Mouse (Mus musculus) frontal cortex, adult (tissue): ENCODE results near the gene Extl1.

Experiments used
- ATAC-seq: cut with Nextera tagmentation; 2 replicates; pipeline ENCODE4 v1.9.2; 2017; ENCODE audit warnings: mild to moderate bottlenecking, moderate library complexity, mixed read lengths; ENCODE audit not compliant: low TSS enrichment

Extl1 gene

DNA sequence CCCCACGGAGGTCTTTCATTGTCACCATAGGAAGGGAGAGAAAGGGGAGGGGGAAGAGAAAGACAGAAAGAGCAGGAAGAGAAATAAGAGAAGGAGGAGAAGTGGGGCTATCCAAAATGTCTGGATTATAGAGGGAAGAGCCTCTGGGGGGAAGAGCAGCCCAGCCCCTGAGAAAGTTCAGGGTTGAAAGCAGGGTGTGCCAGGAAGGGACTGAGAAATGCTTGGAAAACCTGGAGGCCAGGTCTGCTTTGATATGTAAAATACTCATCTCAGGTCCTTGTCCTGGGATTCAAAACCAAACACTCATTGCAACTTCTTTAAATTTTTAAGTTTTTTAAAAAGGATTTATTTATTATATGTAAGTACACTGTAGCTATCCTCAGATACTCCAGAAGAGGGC is 8.0 kb upstream of the Extl1 start:
- no peak for ATAC-seq

DNA sequence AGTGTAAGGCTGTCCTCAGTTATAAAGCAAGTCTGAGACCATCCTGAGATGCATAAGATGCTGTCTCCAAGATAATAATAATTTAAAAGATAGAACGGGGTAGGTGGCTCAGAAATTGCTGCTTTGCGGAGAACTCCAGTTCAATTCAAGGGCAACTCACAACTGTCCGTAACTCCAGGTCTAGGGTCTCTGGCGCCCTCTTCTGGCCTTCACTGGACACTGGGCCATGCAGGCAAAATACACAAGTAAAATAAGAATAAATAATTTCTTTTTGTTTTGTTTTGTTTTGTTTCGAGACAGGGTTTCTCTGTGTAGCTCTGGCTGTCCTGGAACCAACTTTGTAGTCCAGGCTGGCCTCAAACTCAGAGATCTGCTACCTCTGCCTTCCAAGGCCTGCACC is 4.7 kb upstream of the Extl1 start:
- ATAC-seq = no peak

- ATAC-seq = no peak; the same call in 1 of the 2 replicates
Measured at GRCm38 (mm10) chr4:134387268-134387667, 3.6 kb upstream of the Extl1 start.

DNA sequence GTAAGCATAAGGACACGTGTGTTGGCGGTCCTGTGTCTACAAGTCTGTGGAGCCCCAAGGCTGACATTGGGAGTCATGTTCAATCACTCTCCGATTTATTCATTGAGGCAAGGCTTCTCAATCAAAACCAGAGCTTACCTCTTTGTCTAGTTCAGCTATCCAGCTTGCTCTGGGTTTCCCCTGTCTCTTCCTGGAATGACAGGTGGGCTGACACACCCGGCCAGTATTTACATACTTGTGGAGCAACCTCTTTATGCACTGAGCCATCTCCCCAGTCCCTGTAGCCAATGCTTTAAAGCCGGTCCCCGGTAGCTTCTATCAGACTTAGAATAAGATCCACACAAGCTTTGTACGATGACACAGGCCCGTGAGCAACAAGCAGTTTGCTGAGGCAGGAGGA is 4.1 kb downstream of the Extl1 start:
- no peak for ATAC-seq

GRCm38 (mm10) chr4:134378089-134378615 is 5.5 kb downstream of the Extl1 start:
- no peak for ATAC-seq

DNA sequence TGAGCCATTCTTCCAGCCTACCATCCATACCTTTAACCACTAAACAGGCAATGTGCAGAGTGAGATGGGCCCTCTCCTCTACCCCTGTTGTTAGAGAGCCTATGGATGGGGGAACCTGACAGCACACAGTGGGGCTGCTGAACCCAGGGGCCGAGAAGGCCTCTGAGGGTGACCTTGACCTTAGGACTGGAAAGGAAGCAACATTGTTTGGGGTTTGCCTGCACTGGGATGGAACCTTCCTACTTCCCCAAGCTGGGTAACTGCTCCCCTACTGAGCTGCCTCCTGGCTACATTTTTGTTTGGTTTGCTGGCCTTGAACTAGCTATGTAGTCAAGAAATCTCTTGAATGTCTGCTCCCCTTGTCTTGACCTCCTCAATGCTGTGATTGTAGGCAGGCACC is 9.3 kb downstream of the Extl1 start:
- ATAC-seq = no peak

DNA sequence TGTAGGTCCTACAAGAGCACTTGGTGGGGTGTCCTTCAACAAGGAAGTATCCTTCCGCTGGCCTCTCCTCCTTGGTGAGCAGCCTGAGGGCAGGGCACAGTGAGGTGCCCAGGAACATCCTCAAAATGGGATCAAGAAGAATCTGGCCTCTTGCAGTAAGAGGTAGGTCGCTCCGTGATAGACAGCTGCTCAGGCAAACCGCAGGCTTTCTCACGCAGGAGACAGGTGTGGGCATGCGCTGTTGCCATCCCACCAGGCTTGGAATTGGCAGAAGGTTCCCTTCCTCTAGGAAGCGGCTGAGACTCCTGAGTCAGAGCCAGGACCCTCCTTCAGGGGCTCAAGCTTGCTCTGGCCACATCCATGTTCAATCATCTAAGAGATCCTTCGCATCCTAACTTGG is 10.4 kb downstream of the Extl1 start:
- ATAC-seq = no peak

DNA sequence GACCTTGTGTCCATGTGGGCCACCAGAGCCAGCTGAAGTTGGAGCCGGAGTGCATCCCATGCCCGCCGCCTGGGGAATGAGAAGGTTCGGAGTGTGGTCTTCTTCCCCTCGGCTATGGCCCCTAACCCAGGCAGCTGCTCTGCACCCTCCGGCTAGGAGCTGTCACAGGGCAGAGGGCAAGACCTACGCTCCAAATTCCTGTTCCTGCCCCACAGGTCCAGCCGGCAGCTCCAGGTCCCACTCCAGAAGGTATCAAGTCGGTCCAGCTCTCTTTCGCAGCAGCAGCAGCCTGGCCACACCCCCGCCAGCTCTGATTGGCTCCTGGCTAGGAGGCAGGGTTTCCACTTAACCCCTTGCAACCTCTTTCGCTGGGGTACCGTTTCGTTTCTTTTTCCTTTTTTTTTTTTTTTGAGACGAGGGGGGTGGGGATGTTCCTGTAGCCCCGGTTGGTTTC is 11.3 kb downstream of the Extl1 start:
- ATAC-seq = peak; percentile 71

DNA sequence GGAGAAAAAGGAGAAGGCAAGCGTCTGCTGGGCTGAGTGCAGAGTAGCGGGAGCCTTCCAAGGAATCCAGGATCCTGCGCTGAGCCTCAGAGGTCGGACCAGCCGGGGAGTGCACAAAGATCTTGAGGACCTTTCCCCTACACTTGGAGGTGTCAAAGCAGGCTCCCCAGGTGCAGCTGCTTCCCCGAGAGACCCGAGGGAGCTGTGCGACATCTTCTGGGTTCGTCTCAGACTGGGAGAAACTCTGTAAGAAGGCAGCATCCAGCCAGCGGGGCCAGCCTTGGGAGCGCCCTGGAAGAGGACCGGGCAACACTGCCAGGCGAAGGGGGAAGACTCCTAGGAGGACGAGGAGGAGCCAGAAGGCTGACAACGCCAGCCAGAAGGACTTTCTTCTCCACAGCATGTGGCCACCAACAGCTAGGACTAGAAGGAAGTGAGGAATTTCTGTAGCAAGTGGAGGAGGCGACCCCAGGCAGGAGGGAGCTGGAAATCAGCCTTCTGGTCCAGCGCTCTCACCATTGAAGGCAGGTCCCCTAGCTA is 12.3 kb downstream of the Extl1 start:
- ATAC-seq = 0 out of 2 replicates have a peak, but pooled peaks have one; percentile 10

- ATAC-seq = peak; percentile 57
Measured at GRCm38 (mm10) chr4:134370649-134371221, 12.9 kb downstream of the Extl1 start.

GRCm38 (mm10) chr4:134365280-134365679 is 18.4 kb downstream of the Extl1 start:
- no peak for ATAC-seq

DNA sequence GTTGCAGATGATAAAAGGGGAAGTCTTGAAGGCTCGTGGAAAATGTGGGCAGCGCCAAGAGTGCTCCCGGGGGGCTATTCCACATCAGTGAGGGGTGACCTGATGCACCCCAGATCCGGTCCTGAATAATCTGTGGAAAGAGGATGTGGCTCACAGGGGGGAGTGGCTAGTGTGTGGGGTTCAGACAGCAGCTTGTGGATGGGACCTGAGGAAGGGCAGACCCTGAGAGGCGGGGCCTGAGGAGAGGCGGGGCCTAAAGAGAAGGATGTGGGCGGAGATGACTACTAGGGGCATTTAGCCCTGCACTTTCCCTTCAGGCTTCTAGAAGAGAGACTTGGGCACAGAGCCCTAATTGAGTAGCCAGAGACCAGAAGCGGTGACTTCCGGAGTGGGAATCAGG is 21.1 kb downstream of the Extl1 start:
- ATAC-seq = no peak

- no peak for ATAC-seq
Measured at GRCm38 (mm10) chr4:134362124-134362523, 21.5 kb downstream of the Extl1 start.

DNA sequence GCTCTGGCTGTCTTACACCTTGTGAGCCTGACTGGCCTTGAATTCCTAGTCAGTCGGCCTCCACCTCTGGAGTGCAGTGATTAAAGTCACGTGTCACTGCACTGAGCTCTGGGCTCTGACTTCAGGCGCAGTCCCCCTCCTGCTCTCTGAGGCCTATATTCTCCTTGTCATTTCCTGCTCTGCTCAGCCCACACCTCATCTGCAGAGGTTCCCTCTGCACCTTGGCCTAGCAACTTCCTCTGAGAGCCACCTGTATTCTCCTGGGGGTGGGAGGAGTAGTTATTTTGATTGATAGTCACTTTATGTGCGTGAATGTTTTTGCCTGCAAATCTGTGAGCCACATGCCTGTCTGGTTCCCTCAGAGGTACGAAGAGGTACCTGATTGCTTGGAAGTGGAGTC is 22.4 kb downstream of the Extl1 start:
- no peak for ATAC-seq

DNA sequence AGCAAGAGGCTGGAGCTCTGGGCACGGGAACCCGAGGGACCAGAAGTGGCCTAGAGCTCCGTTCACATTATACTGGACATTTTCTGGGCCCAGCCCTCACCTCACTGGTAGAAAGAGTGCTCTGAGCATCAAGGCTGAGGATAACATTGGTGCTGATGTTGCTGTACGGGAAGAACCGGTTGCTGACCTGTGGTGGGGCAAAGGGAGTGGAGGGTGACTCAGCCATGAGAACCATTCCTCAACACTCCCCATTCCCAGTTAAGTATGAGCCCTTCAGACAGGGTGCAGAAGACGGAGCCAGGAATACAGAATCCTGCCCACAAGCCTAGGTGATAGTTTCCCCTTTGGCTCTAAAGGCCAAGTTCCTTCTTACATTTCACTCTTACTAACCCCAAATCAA is 24.0 kb downstream of the Extl1 start:
- ATAC-seq = no peak

DNA sequence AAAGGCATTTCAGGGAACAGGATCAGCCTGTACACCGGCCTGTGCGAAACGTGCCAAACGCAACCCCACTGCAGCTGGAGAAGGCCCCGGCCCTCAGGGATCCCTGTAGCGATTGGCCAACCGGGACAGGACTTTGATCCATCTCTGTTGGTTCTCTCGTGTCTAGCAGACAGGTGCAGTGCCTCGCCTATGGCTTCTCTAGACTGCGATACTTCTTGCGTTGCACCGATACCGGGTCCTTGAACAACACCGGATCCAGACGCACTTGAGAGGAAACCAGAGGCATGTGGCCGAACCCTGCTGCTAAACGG is 26.2 kb downstream of the Extl1 start:
- ATAC-seq = no peak

DNA sequence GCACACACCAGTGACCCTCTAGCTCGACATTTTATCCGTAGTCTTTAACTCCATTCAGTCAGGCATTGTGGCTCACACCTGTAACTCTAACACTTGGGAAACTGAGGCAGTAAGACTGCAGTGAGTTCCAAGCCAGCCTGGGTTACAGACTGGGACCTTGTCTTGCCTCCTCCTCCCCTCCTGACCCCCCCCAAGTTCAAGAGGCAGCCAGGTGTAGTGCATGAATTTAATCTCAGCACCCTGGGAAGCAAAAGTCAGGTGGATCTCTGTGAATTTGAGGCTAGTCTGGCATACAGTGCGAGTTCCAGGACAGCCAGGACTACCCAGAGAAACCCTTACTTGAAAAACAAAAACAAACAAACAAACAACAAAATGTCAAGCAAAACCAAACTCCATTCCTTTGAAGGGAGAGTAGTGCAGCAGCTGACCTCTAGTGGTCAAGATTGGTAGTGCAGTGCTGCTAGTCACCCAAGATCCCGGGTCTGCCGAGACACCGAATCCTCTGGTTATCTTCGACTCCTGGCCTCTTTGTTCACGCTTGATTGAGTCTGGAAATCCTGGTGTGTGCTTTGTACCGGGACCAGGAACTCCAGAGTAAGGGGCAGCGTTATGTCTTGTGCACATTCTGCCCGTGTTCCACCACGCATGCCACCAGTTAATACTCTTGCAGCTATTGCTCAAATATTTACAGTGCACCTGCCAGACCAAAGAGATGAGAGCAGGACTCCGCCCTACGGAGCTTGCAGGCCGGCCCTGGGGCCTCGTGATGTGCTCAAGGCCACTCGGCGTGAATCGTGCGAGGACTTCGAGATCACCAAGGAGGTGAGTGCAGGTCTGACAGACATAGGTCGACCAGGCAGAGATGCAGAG is 26.8 kb downstream of the Extl1 start:
- peak; percentile 48; the same call in 1 of the 2 replicates for ATAC-seq

DNA sequence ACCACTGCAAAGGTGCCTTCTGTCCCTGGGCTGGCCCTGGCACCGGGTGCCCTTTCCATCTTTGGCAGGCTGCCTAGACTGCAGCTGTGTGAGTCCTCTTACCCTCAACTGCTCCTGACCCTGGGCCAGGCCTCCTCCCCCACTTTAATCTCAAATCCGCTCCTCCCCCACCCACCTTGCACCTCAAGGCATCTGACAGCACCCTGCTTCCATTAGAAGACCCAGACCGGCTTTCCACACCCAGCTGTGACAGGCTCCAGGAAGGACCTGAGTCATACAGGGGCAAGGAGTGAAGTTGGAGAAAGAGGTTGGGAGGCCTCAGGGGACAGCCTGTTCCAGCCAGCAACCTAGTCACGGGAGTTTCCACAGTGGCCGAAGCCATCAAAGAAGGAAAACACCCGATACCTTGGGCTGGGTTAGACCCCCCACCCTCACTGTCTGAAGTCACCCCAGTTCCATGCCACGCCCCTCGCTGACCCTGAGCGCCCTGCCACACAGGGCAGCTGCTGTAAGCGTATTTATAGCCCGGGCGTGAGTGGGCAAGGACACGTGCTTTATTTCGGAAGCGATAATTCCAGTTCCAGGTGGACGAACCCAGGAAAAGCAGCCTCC is 27.7 kb downstream of the Extl1 start:
- ATAC-seq = no peak

DNA sequence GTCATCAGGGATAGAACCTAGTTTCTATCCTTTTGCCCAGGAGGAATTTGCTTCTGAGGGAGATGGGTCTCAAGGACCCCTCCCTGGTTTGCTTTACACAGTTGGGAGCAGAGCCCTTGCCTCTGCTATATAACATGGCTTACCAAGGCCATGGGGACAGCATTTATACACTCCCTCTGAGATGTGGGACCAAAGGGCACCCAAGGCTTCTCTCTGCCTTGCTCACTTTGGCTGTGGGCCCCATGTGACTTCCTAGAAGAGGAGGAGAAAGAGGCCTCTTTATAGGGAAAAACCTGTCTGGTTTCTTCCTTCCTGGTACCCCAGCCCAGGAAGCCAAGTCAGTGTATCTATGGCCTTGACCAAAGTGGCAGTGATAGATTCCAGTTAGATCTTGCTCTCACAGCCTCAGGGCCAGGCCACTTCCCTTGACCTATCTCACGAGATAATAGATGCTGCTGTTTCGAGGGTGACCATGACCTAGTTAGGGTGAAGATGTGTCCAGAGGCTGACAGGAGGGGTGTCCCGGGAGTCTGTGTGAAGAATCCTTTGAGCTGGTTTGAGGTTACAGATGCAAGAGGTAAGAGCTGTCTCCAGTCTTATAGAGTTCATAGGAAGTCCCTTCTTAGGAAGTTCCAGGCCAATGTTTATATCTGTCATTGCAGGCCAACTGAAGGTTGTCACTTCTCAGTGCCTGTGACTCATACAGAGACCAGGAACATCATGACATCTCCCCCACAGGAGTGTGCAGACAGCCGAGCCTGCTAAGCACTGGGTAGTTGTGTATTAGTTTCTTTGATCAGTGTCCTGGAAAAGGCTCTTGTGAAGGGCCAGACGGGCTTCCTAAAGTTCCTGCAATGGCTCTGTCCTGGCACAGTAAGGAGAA is 29.9 kb downstream of the Extl1 start:
- ATAC-seq = no peak

- no peak for ATAC-seq
Measured at GRCm38 (mm10) chr4:134352929-134353328, 30.7 kb downstream of the Extl1 start.

DNA sequence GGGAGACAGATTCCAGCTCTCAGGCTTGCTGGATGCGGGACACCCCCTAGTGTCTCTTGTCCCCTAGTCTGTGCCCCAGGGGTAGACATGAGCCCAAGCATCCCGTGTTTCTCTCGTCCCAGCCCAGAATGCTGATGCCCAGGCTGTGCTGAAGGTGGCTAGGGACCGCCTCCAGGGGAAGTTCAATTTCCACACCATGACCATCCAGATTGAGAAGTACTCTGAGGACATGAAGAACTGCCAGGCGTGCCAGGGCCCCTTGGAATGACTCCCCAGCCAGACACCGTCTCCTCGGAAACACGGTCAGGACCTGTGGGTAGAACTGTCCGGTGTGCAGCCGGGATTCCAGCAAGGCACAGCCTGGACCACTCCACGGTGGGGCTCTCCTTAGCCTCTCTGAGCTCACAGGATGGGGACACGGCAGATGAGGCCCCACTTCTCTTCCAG is 31.4 kb downstream of the Extl1 start:
- ATAC-seq = no peak
